Mouse (Mus musculus) cerebellum, postnatal 14 days (tissue): ENCODE results near the gene Slc2a9.

ENCODE experiments used
- DNase-seq, 2 experiments: peaks; one replicate each; pipeline ENCODE4 v3.0.0; 2021; ENCODE audit warnings: mixed read lengths in 2 of 2

Gene Slc2a9

GRCm38 (mm10) chr5:38466569-38467110 is 36.3 kb downstream of the Slc2a9 start:
- peak in 1 of 2 experiments; percentile 1 for DNase-seq

- peak; percentile 57 to 61 for DNase-seq
These were observed 41.7 kb downstream of the Slc2a9 start for GRCm38 (mm10) chr5:38461261-38461660.

GRCm38 (mm10) chr5:38450936-38451335 is 52.0 kb downstream of the Slc2a9 start:
- DNase-seq = peak in 1 of 2 experiments; percentile 1

- no peak for DNase-seq
These were observed 53.3 kb downstream of the Slc2a9 start for GRCm38 (mm10) chr5:38449607-38450006.

GRCm38 (mm10) chr5:38448121-38448520 is 54.8 kb downstream of the Slc2a9 start:
- DNase-seq = peak in 1 of 2 experiments; percentile 36

GRCm38 (mm10) chr5:38446316-38446975 is 56.5 kb downstream of the Slc2a9 start:
- peak in 1 of 2 experiments; percentile 28 for DNase-seq

- DNase-seq = peak; percentile 32 to 42
These were observed 61.7 kb downstream of the Slc2a9 start for GRCm38 (mm10) chr5:38441088-38441839.

GRCm38 (mm10) chr5:38440252-38441005 is 62.5 kb downstream of the Slc2a9 start:
- peak; percentile 61 to 66 for DNase-seq

- peak in 1 of 2 experiments; percentile 41 for DNase-seq
These were observed 66.3 kb downstream of the Slc2a9 start for GRCm38 (mm10) chr5:38436681-38437080.

- no peak for DNase-seq
These were observed 68.1 kb downstream of the Slc2a9 start for GRCm38 (mm10) chr5:38434875-38435274.

- no peak for DNase-seq
These were observed 71.7 kb downstream of the Slc2a9 start for GRCm38 (mm10) chr5:38431201-38431600.

GRCm38 (mm10) chr5:38429106-38429505 is 73.8 kb downstream of the Slc2a9 start:
- DNase-seq = no peak

- no peak for DNase-seq
These were observed 75.2 kb downstream of the Slc2a9 start for GRCm38 (mm10) chr5:38427757-38428156.

- DNase-seq = no peak
These were observed 77.4 kb downstream of the Slc2a9 start for GRCm38 (mm10) chr5:38425569-38425968.

- no peak for DNase-seq
These were observed 80.5 kb downstream of the Slc2a9 start for GRCm38 (mm10) chr5:38422426-38422825.

GRCm38 (mm10) chr5:38418799-38419198 is 84.1 kb downstream of the Slc2a9 start:
- DNase-seq = no peak

GRCm38 (mm10) chr5:38403612-38404011 is 99.3 kb downstream of the Slc2a9 start:
- DNase-seq = no peak

- DNase-seq = no peak
These were observed 100.7 kb downstream of the Slc2a9 start for GRCm38 (mm10) chr5:38402288-38402687.

GRCm38 (mm10) chr5:38388857-38389256 is 114.1 kb downstream of the Slc2a9 start:
- no peak for DNase-seq

GRCm38 (mm10) chr5:38388420-38388823 is 114.5 kb downstream of the Slc2a9 start:
- peak; percentile 65 to 76 for DNase-seq

GRCm38 (mm10) chr5:38379970-38380369 is 123.0 kb downstream of the Slc2a9 start:
- no peak for DNase-seq

GRCm38 (mm10) chr5:38372369-38372768 is 130.6 kb downstream of the Slc2a9 start:
- no peak for DNase-seq

GRCm38 (mm10) chr5:38371308-38371707 is 131.6 kb downstream of the Slc2a9 start:
- no peak for DNase-seq
